Mouse (Mus musculus) gastrocnemius, postnatal 4 days (tissue): ENCODE data around the gene Pla2g2e. TPM values are rescaled to one million over a fixed set of nuclear protein-coding genes. Genes with fewer than 3 reads are reported as not detected.
"Not testable (repeated sequence)": the region's sequence is repeated elsewhere in the genome, so short reads cannot be mapped to it uniquely, and the experiment has no call there.

Experiments used
- DNase-seq, 2 experiments: peaks; one replicate each; pipeline ENCODE4 v3.0.0; 2021 to 2022; ENCODE audit warnings: low spot score in 2 of 2, mixed read lengths in 2 of 2
- long read RNA-seq, 2 experiments: library from polyadenylated mRNA; stranded (forward); transcript quantifications; one replicate each; pipeline ENCODE4 v2.0.0; 2021
- total RNA-seq, 2 experiments: library from RNA; stranded (reverse); gene quantifications; 2 replicates each; pipeline ENCODE4 v1.2.3; 2021

Pla2g2e gene
- total RNA-seq: not detected
- long read RNA-seq, experiment 1: 0 reads
- long read RNA-seq, experiment 2: 0 reads

- DNase-seq: no peak
These were observed at the start of gene Pla2g2e for GRCm38 (mm10) chr4:138877731-138878130. TSS of gene Pla2g2e (plus strand) at chr4:138877942.

- no peak for DNase-seq
These were observed 37.9 kb upstream of the Pla2g2e start for GRCm38 (mm10) chr4:138839806-138840205.

- DNase-seq: no peak
These were observed 37.0 kb upstream of the Pla2g2e start for GRCm38 (mm10) chr4:138840726-138841125.

- no peak for DNase-seq
These were observed 36.4 kb upstream of the Pla2g2e start for GRCm38 (mm10) chr4:138841386-138841785.

GRCm38 (mm10) chr4:138851463-138851862 is 26.3 kb upstream of the Pla2g2e start:
- DNase-seq: peak; percentile 52 to 65

GRCm38 (mm10) chr4:138852961-138853360 is 24.8 kb upstream of the Pla2g2e start:
- DNase-seq: no peak

- no peak for DNase-seq
These were observed 22.6 kb upstream of the Pla2g2e start for GRCm38 (mm10) chr4:138855092-138855632.

- peak in 1 of 2 experiments; percentile 62 for DNase-seq
These were observed 21.3 kb upstream of the Pla2g2e start for GRCm38 (mm10) chr4:138856491-138856890.

- no peak for DNase-seq
These were observed 20.2 kb upstream of the Pla2g2e start for GRCm38 (mm10) chr4:138857576-138857975.

- DNase-seq: no peak
These were observed 19.3 kb upstream of the Pla2g2e start for GRCm38 (mm10) chr4:138858446-138858845.

- DNase-seq: no peak
These were observed 18.5 kb upstream of the Pla2g2e start for GRCm38 (mm10) chr4:138859245-138859644.

GRCm38 (mm10) chr4:138859728-138860127 is 18.0 kb upstream of the Pla2g2e start:
- peak in 1 of 2 experiments; percentile 65 for DNase-seq

- no peak for DNase-seq
These were observed 14.3 kb upstream of the Pla2g2e start, which contains the start of gene Pla2g5 for GRCm38 (mm10) chr4:138863344-138863998. TSS of gene Pla2g5 (minus strand) at chr4:138863482.

- no peak for DNase-seq
These were observed 12.7 kb upstream of the Pla2g2e start for GRCm38 (mm10) chr4:138865092-138865491.

- no peak for DNase-seq
These were observed 11.8 kb upstream of the Pla2g2e start for GRCm38 (mm10) chr4:138865991-138866390.

GRCm38 (mm10) chr4:138866413-138866812 is 11.3 kb upstream of the Pla2g2e start:
- DNase-seq: peak; percentile 46 to 69

GRCm38 (mm10) chr4:138868666-138869065 is 9.1 kb upstream of the Pla2g2e start:
- no peak for DNase-seq

GRCm38 (mm10) chr4:138873864-138874263 is 3.9 kb upstream of the Pla2g2e start, which contains the start of gene Gm13030:
TSS of gene Gm13030 (minus strand) at chr4:138873964.
- no peak for DNase-seq

- not testable (repeated sequence) for DNase-seq
These were observed 2.5 kb upstream of the Pla2g2e start for GRCm38 (mm10) chr4:138875275-138875674.

GRCm38 (mm10) chr4:138875986-138876385 is 1.8 kb upstream of the Pla2g2e start:
- DNase-seq: no peak

GRCm38 (mm10) chr4:138878783-138879182 is 1.0 kb downstream of the Pla2g2e start:
- DNase-seq: no peak

- DNase-seq: no peak
These were observed 2.1 kb downstream of the Pla2g2e start for GRCm38 (mm10) chr4:138879808-138880207.
